Mouse (Mus musculus): ENCODE data around the gene Rps25. TPM values are rescaled to one million over a fixed set of nuclear protein-coding genes. Genes with fewer than 3 reads are reported as not detected.

Rps25 gene
- polyA plus RNA-seq, 1 experiment: 226 TPM

- TF ChIP-seq CTCF (IDR thresholded peaks at IDR 0.05; ENCODE audit: insufficient read depth, low read length) (no peak), POLR2A (IDR thresholded peaks at IDR 0.05; ENCODE audit: borderline replicate concordance, extremely low read depth, low read depth, low read length) (peak; percentile 82; the same call in 1 of the 2 replicates)
- peak; percentile 100 for DNase-seq
- under 1% methylated on average over 83 of the region's 83 CpGs for WGBS
- peaks cover 9% of the 10 kb centered on the region for H3K4me1 ChIP-seq (ENCODE audit: control insufficient read depth, insufficient read depth, low read length)
- H3K4me3 ChIP-seq (replicated peaks; ENCODE audit: extremely low read depth, low read depth, low read length): peak within 1 kb of the TSS; percentile 93
Observed at GRCm38 (mm10) chr9:44379054-44379834, 27.7 kb upstream of the Rps25 start, which contains the start of gene Hyou1. Hyou1 (plus strand) TSS chr9:44379490.

DNA sequence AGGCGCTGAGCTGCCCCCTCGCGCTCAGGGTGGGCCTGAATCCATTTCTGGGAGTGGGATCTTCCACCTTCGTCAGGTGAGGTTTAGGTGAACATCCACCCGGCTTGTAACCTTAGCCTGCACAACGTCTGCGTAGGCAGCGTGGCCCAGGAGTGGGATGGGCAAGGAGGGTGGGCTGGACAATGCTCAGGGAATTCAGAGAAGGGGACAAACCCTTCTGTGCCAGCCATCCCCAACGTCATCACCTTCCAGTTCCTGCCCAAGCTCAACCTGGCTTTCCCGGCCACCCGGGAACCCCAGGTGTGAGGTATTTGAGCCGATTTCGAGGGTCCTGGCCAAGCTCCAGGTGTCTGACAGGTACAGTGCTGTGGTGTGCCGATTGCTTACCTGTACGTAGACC, 27.1 kb upstream of the Rps25 start:
- no peak for TF ChIP-seq CTCF (IDR thresholded peaks at IDR 0.05; ENCODE audit: insufficient read depth, low read length)
- no peak for TF ChIP-seq POLR2A (IDR thresholded peaks at IDR 0.05; ENCODE audit: borderline replicate concordance, extremely low read depth, low read depth, low read length)
- DNase-seq: no peak
- Histone ChIP-seq H3K4me1 (ENCODE audit: control insufficient read depth, insufficient read depth, low read length) (peaks cover 9% of the 10 kb centered on the region), H3K4me3 (replicated peaks; ENCODE audit: extremely low read depth, low read depth, low read length) (peak overlapping the region; percentile 93)
- 3% methylated on average over 15 of the region's 15 CpGs for WGBS

- no peak for DNase-seq
- 88% methylated on average over 13 of the region's 13 CpGs for WGBS
- H3K4me3 ChIP-seq (replicated peaks; ENCODE audit: extremely low read depth, low read depth, low read length): no peak overlapping the region
- peaks cover 9% of the 10 kb centered on the region for H3K4me1 ChIP-seq (ENCODE audit: control insufficient read depth, insufficient read depth, low read length)
- TF ChIP-seq CTCF (IDR thresholded peaks at IDR 0.05; ENCODE audit: insufficient read depth, low read length): no peak
- TF ChIP-seq POLR2A (IDR thresholded peaks at IDR 0.05; ENCODE audit: borderline replicate concordance, extremely low read depth, low read depth, low read length): no peak
Observed at GRCm38 (mm10) chr9:44384596-44384995, 22.3 kb upstream of the Rps25 start.

DNA sequence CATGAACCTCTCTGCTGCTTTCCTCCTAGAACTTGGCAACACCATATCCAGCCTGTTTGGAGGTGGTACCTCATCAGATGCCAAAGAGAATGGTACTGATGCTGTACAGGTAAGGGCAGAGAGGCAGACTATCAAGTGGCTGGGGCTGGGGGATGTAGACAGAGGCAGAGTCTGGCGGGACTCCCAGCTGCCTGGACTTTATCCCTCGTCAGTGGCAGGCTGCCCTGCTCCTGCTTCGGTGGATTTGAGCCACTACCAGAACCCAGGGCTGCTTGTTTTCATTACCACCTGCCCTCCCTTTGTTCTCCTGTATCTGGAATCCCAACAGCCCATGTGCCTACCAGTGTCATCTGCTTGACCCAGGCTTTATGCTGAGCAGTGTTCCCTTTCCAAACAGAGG, 19.7 kb upstream of the Rps25 start:
- Histone ChIP-seq H3K4me3 (replicated peaks; ENCODE audit: extremely low read depth, low read depth, low read length) (no peak overlapping the region), H3K4me1 (ENCODE audit: control insufficient read depth, insufficient read depth, low read length) (no peaks in the 10 kb centered on the region)
- no peak for DNase-seq
- WGBS: 81% methylated on average over 3 of the region's 3 CpGs
- no peak for TF ChIP-seq POLR2A (IDR thresholded peaks at IDR 0.05; ENCODE audit: borderline replicate concordance, extremely low read depth, low read depth, low read length)
- no peak for TF ChIP-seq CTCF (IDR thresholded peaks at IDR 0.05; ENCODE audit: insufficient read depth, low read length)

DNA sequence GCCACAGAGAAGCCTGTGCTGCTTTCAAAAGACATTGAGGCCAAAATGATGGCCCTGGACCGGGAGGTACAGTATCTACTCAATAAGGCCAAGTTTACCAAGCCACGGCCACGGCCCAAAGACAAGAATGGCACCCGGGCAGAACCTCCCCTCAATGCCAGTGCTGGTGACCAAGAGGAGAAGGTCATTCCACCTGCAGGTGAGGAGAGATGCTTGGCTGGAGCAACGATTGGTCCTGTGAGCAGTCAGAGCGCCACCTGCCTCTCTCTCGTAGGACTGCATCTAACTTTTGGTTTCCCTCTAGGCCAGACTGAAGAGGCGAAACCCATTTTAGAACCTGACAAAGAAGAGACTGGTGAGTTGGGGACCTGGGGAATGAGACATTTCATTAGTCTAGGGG, 17.7 kb upstream of the Rps25 start:
- WGBS: 53% methylated on average over 8 of the region's 8 CpGs
- TF ChIP-seq POLR2A (IDR thresholded peaks at IDR 0.05; ENCODE audit: borderline replicate concordance, extremely low read depth, low read depth, low read length) (no peak), CTCF (IDR thresholded peaks at IDR 0.05; ENCODE audit: insufficient read depth, low read length) (peak; percentile 86)
- Histone ChIP-seq H3K4me3 (replicated peaks; ENCODE audit: extremely low read depth, low read depth, low read length) (no peak overlapping the region), H3K4me1 (ENCODE audit: control insufficient read depth, insufficient read depth, low read length) (no peaks in the 10 kb centered on the region)
- DNase-seq: peak; percentile 39

GRCm38 (mm10) chr9:44391466-44391865, 15.5 kb upstream of the Rps25 start:
- TF ChIP-seq POLR2A (IDR thresholded peaks at IDR 0.05; ENCODE audit: borderline replicate concordance, extremely low read depth, low read depth, low read length) (no peak), CTCF (IDR thresholded peaks at IDR 0.05; ENCODE audit: insufficient read depth, low read length) (peak; percentile 80)
- DNase-seq: peak; percentile 65
- H3K4me1 ChIP-seq (ENCODE audit: control insufficient read depth, insufficient read depth, low read length): no peaks in the 10 kb centered on the region
- WGBS: 20% methylated on average over 4 of the region's 4 CpGs
- H3K4me3 ChIP-seq (replicated peaks; ENCODE audit: extremely low read depth, low read depth, low read length): no peak overlapping the region

GRCm38 (mm10) chr9:44396684-44397411, 10.1 kb upstream of the Rps25 start, which contains the start of gene Slc37a4:
Slc37a4 (plus strand) TSS chr9:44396852.
- Histone ChIP-seq H3K4me1 (ENCODE audit: control insufficient read depth, insufficient read depth, low read length) (no peaks in the 10 kb centered on the region), H3K4me3 (replicated peaks; ENCODE audit: extremely low read depth, low read depth, low read length) (peak within 1 kb of the TSS; percentile 72)
- no peak for TF ChIP-seq CTCF (IDR thresholded peaks at IDR 0.05; ENCODE audit: insufficient read depth, low read length)
- TF ChIP-seq POLR2A (IDR thresholded peaks at IDR 0.05; ENCODE audit: borderline replicate concordance, extremely low read depth, low read depth, low read length): peak; percentile 89; the same call in 1 of the 2 replicates
- WGBS: under 1% methylated on average over 43 of the region's 43 CpGs
- DNase-seq: peak; percentile 96

GRCm38 (mm10) chr9:44398087-44398486, 8.9 kb upstream of the Rps25 start:
- no peaks in the 10 kb centered on the region for H3K4me1 ChIP-seq (ENCODE audit: control insufficient read depth, insufficient read depth, low read length)
- no peak for DNase-seq
- no peak overlapping the region for H3K4me3 ChIP-seq (replicated peaks; ENCODE audit: extremely low read depth, low read depth, low read length)
- 34% methylated on average over 4 of the region's 4 CpGs for WGBS
- no peak for TF ChIP-seq POLR2A (IDR thresholded peaks at IDR 0.05; ENCODE audit: borderline replicate concordance, extremely low read depth, low read depth, low read length)
- no peak for TF ChIP-seq CTCF (IDR thresholded peaks at IDR 0.05; ENCODE audit: insufficient read depth, low read length)

DNA sequence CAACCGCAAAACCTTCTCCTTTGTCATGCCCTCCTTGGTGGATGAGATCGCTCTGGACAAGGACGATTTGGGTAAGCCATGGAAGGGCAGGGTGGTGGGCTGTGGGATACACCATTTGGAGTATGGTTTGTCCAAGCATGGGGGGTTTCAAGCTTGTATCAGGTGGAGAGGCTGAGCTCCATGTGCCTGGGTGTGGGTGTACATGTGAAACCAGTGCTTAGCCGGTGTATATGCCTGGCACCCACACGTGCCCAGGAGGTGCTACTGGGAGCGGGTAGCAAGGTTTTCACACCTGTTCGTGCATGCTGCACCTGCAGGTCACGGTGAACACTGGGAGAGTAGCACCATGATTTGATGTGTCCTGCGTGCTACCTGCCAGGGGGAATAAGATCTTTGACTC, 8.4 kb upstream of the Rps25 start:
- DNase-seq: no peak
- no peak overlapping the region for H3K4me3 ChIP-seq (replicated peaks; ENCODE audit: extremely low read depth, low read depth, low read length)

More for the DNA sequence above, 8.4 kb upstream of the Rps25 start:
- WGBS: 81% methylated on average over 9 of the region's 9 CpGs
- H3K4me1 ChIP-seq (ENCODE audit: control insufficient read depth, insufficient read depth, low read length): no peaks in the 10 kb centered on the region
- TF ChIP-seq POLR2A (IDR thresholded peaks at IDR 0.05; ENCODE audit: borderline replicate concordance, extremely low read depth, low read depth, low read length) (no peak), CTCF (IDR thresholded peaks at IDR 0.05; ENCODE audit: insufficient read depth, low read length) (no peak)
